ENCODE assay signal across 19 mouse cellular contexts in the genomic region with DNA sequence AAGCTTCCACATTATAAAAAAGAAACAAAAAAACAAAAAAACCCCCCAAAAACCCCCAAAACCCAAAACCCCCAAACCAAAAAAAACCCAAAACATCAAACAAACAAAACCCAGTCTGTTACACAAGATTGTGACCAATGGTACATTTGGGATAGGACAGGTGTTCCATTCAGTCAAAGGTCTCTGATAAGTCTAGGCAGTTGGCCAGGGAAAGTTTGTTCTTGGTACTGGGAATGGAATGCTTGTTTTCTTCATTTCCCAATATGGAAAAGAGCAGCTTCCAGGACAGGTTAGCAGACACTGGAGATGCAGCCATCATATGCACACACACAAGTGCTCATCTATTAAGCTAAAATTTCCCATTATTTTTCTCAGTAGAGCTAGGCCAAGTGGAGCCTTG. TPM values are rescaled to one million over a fixed set of nuclear protein-coding genes. Genes with fewer than 3 reads are reported as not detected.
"Had no signal": no experiment of that assay in that cellular context is flagged by ENCODE, and none has a peak within 500 bp of the region (broad histone marks: within the 10 kb centered on the region; RNA-seq: fewer than 3 reads in every experiment).

No protein-coding gene starts in this region.

- H3K27ac ChIP-seq: midbrain, embryonic 10.5 days; midbrain, embryonic 12.5 days; neural tube, embryonic 13.5 days; neural tube, embryonic 15.5 days had no signal

- H3K4me1 ChIP-seq: midbrain, embryonic 10.5 days; midbrain, embryonic 12.5 days; neural tube, embryonic 13.5 days; neural tube, embryonic 15.5 days had no signal

- H3K9me3 ChIP-seq: midbrain, embryonic 10.5 days; midbrain, embryonic 12.5 days; neural tube, embryonic 13.5 days; neural tube, embryonic 15.5 days had no signal

- H3K36me3 ChIP-seq: midbrain, embryonic 10.5 days; midbrain, embryonic 12.5 days; neural tube, embryonic 13.5 days; neural tube, embryonic 15.5 days had no signal

- DNase-seq: lung, embryonic 14.5 days; lung, postnatal 10 days; lung, postnatal 4 days; midbrain, embryonic 14.5 days; retina, postnatal 1 day; right cerebral cortex, adult 18-20 months; right cerebral cortex, postnatal 25 days; right cerebral cortex, postnatal 4 days; spleen, adult 18-20 months; thymus, adult 18-20 months; thymus, postnatal 14 days; thymus, postnatal 36 days had no signal

- H3K4me3 ChIP-seq: midbrain, embryonic 10.5 days; midbrain, embryonic 12.5 days; myocyte; neural tube, embryonic 13.5 days; neural tube, embryonic 15.5 days had no signal

- H3K9ac ChIP-seq: lung, embryonic 14.5 days; midbrain, embryonic 12.5 days; neural tube, embryonic 13.5 days; neural tube, embryonic 15.5 days had no signal

- H3K27me3 ChIP-seq: midbrain, embryonic 12.5 days; neural tube, embryonic 13.5 days; neural tube, embryonic 15.5 days had no signal

- ATAC-seq: midbrain, embryonic 16.5 days had no signal

- H3K4me2 ChIP-seq: lung, embryonic 14.5 days; midbrain, embryonic 12.5 days; neural tube, embryonic 13.5 days; neural tube, embryonic 15.5 days had no signal

RNA-seq across cellular contexts. Expression of a gene that starts 0.4 kb away (rescaled TPM):
- polyA plus RNA-seq: lung, embryonic 14.5 days; midbrain, embryonic 10.5 days; midbrain, embryonic 12.5 days; midbrain, embryonic 14.5 days; midbrain, embryonic 16.5 days; myocyte; small intestine, adult 2 months had no signal
